Comparison of ENCODE assay signal across 1 mouse cellular context in the genomic region with DNA sequence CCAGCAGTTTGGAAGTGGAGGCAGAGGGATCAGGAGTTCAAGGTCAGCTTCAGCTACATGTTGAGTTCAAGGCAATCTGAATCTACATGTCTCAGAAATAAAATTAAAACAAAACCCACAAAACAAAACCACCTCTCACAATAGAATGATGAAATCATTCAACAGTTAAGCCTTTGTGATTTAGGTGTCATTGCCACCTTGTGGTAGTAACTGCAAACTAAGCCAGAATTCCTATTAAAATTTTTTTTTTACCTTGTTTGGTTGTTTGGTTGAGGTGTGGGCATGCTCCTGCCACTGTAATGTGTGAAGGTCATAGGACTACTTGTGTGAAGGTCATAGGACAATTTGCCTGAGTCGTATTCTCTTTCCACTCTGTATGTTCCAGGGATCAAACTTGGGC.
A peak's percentile ranks its signal among the peaks of the same experiment; 100 is the strongest.
TF ChIP-seq lines count a peak whose summit lies in the region.

No protein-coding gene starts in this region.

TF ChIP-seq in MEL, 35 proteins besides CTCF, POLR2A, EP300 and RAD21:
- TF ChIP-seq MXI1 (IDR thresholded peaks at IDR 0.05; ENCODE audit: low read depth, low read length) = no peak
- no peak for TF ChIP-seq USF1 (IDR thresholded peaks at IDR 0.05; ENCODE audit: low read depth, low read length)
- no peak for TF ChIP-seq MAZ (IDR thresholded peaks at IDR 0.05; ENCODE audit: low read depth, low read length)
- no peak for TF ChIP-seq KAT2A (conservative IDR thresholded peaks at IDR 0.05; ENCODE audit: low read depth, low read length)
- TF ChIP-seq NRF1 (IDR thresholded peaks at IDR 0.05; ENCODE audit: insufficient read depth, low read depth, low read length, poor library complexity, severe bottlenecking) = no peak
- TF ChIP-seq ELF1 (IDR thresholded peaks at IDR 0.05; ENCODE audit: low read depth, low read length) = no peak
- no peak for TF ChIP-seq MYB (IDR thresholded peaks at IDR 0.05; ENCODE audit: low read depth, low read length)
- TF ChIP-seq UBTF (IDR thresholded peaks at IDR 0.05; ENCODE audit: borderline replicate concordance, insufficient read depth, low read depth, low read length) = no peak
- TF ChIP-seq MYC (IDR thresholded peaks at IDR 0.05; ENCODE audit: low read depth, low read length) = no peak
- no peak for TF ChIP-seq MAX (IDR thresholded peaks at IDR 0.05; ENCODE audit: low read length)
- no peak for TF ChIP-seq TCF12 (IDR thresholded peaks at IDR 0.05; ENCODE audit: low read depth, low read length)
- no peak for TF ChIP-seq CHD2 (IDR thresholded peaks at IDR 0.05; ENCODE audit: low read length)
- peak; percentile 80; the same call in 1 of the 2 replicates for TF ChIP-seq ZKSCAN1 (IDR thresholded peaks at IDR 0.05; ENCODE audit: low read depth, low read length)
- TF ChIP-seq NELFE (IDR thresholded peaks at IDR 0.05; ENCODE audit: low read depth, low read length) = no peak
- peak; percentile 72 for TF ChIP-seq SIN3A (IDR thresholded peaks at IDR 0.05; ENCODE audit: low read length)
- no peak for TF ChIP-seq USF2 (IDR thresholded peaks at IDR 0.05; ENCODE audit: borderline replicate concordance in 1 of 2, insufficient read depth in 1 of 2, low read depth in 1 of 2, low read length in 2 of 2)
- TF ChIP-seq ZC3H11A (IDR thresholded peaks at IDR 0.05; ENCODE audit: low read depth, low read length) = peak; percentile 97
- peak; percentile 93 for TF ChIP-seq ZNF384 (IDR thresholded peaks at IDR 0.05; ENCODE audit: low read depth, low read length)
- no peak for TF ChIP-seq ETS1 (IDR thresholded peaks at IDR 0.05; ENCODE audit: low read depth, low read length)
- no peak for TF ChIP-seq JUND (IDR thresholded peaks at IDR 0.05; ENCODE audit: low read depth, low read length)
- no peak for TF ChIP-seq ZMIZ1 (IDR thresholded peaks at IDR 0.05; ENCODE audit: low read depth, low read length)
- TF ChIP-seq SMC3 (IDR thresholded peaks at IDR 0.05; ENCODE audit: low read depth, low read length) = peak; percentile 98
